Mouse (Mus musculus) cerebellum, adult 2 months (tissue): ENCODE measurements around the gene Pcyt2.

Experiments
- CTCF ChIP-seq: fragments of 200-500 bp; IDR thresholded peaks from 2 replicates; pipeline ENCODE4 v1.5.1; 2011; ENCODE audit warnings: low read depth, mild to moderate bottlenecking, control low read depth, low read length, moderate library complexity, borderline replicate concordance; ENCODE audit not compliant: insufficient read depth
- POLR2A ChIP-seq: fragments of 200-500 bp; IDR thresholded peaks from 2 replicates; pipeline ENCODE4 v1.6.1; 2011; ENCODE audit warnings: low read length, control low read depth, borderline replicate concordance; ENCODE audit not compliant: insufficient read depth

GRCm38 (mm10) chr11:120598990-120599549, 18.7 kb downstream of the Pcyt2 start:
- TF ChIP-seq CTCF (no peak), POLR2A (no peak)
